Mouse (Mus musculus) myocyte (in vitro differentiated cells): Measurements from ENCODE around the gene Armh3. TPM values are rescaled to one million over a fixed set of nuclear protein-coding genes. Genes with fewer than 3 reads are reported as not detected.

Experiments used
- H3K27me3 ChIP-seq: one replicate; pipeline ENCODE4 v1.6.1; 2011; ENCODE audit not compliant: control insufficient read depth, insufficient read depth, insufficient read length
- H3K36me3 ChIP-seq: one replicate; pipeline ENCODE4 v1.6.1; 2011; ENCODE audit not compliant: control insufficient read depth, insufficient read depth
- H3K4me2 ChIP-seq: one replicate; pipeline ENCODE4 v1.6.1; 2011; ENCODE audit warnings: low read depth, control low read depth
- H3K4me3 ChIP-seq: one replicate; pipeline ENCODE4 v1.5.1; 2011; ENCODE audit warnings: mild to moderate bottlenecking, control low read depth, moderate library complexity
- H3K79me2 ChIP-seq: one replicate; pipeline ENCODE4 v1.6.1; 2011; ENCODE audit not compliant: control insufficient read depth, insufficient read depth
- H3ac ChIP-seq: one replicate; pipeline ENCODE4 v1.6.1; 2011; ENCODE audit not compliant: control insufficient read depth, insufficient read length
- CEBPB ChIP-seq: IDR thresholded peaks from 2 replicates; pipeline ENCODE4 v1.6.1; 2011; ENCODE audit warnings: mild to moderate bottlenecking, moderate library complexity; ENCODE audit not compliant: poor library complexity, insufficient read depth, severe bottlenecking
- E2F4 ChIP-seq: IDR thresholded peaks from one replicate; pipeline ENCODE4 v1.6.1; 2011; ENCODE audit warnings: mild to moderate bottlenecking, control low read depth, moderate library complexity; ENCODE audit not compliant: insufficient read depth
- MAX ChIP-seq: IDR thresholded peaks from one replicate; pipeline ENCODE4 v1.6.1; 2011; ENCODE audit warnings: low read depth, mild to moderate bottlenecking, control low read depth
- MYOD1 ChIP-seq, 3 experiments: IDR thresholded peaks; one replicate each; pipeline ENCODE4 v1.6.1; 2011; ENCODE audit warnings: control low read depth in 2 of 3, low read depth in 2 of 3, mild to moderate bottlenecking in 2 of 3, moderate library complexity in 1 of 3; ENCODE audit not compliant: insufficient read length in 2 of 3, control insufficient read depth in 1 of 3
- MYOG ChIP-seq, 3 experiments: IDR thresholded peaks; one replicate each; pipeline ENCODE4 v1.6.1; 2011; ENCODE audit warnings: control low read depth in 2 of 3, low read depth in 2 of 3, mild to moderate bottlenecking in 2 of 3; ENCODE audit not compliant: insufficient read length in 2 of 3, control insufficient read depth in 1 of 3, insufficient read depth in 1 of 3
- POLR2A ChIP-seq: IDR thresholded peaks from one replicate; pipeline ENCODE4 v1.6.1; 2011; ENCODE audit warnings: low read depth, mild to moderate bottlenecking, control low read depth, moderate library complexity; ENCODE audit not compliant: insufficient read length
- POLR2AphosphoS2 ChIP-seq: IDR thresholded peaks from one replicate; pipeline ENCODE4 v1.6.1; 2011; ENCODE audit warnings: low read depth, control low read depth; ENCODE audit not compliant: insufficient read length
- REST ChIP-seq: IDR thresholded peaks from one replicate; pipeline ENCODE4 v1.6.1; 2011; ENCODE audit warnings: mild to moderate bottlenecking, control low read depth, moderate library complexity; ENCODE audit not compliant: insufficient read depth, insufficient read length
- SRF ChIP-seq: IDR thresholded peaks from one replicate; pipeline ENCODE4 v1.6.1; 2011; ENCODE audit warnings: low read depth; ENCODE audit not compliant: control insufficient read depth, insufficient read length
- TCF12 ChIP-seq: IDR thresholded peaks from one replicate; pipeline ENCODE4 v1.6.1; 2011; ENCODE audit warnings: mild to moderate bottlenecking, control low read depth; ENCODE audit not compliant: poor library complexity, insufficient read depth, severe bottlenecking
- TCF3 ChIP-seq: IDR thresholded peaks from one replicate; pipeline ENCODE4 v1.6.1; 2011; ENCODE audit warnings: low read depth, control low read depth; ENCODE audit not compliant: insufficient read length
- USF1 ChIP-seq: IDR thresholded peaks from one replicate; pipeline ENCODE4 v1.6.1; 2011; ENCODE audit warnings: low read depth, mild to moderate bottlenecking, control low read depth, moderate library complexity
- polyA plus RNA-seq: library from polyadenylated mRNA; unstranded; fragments of >200 nt; fragmentation: generic; extraction: Trizol; gene quantifications from one replicate; pipeline ENCODE4 v1.2.1, GENCODE M21; 2012; ENCODE audit warnings: missing spikeins

Gene Armh3
- polyA plus RNA-seq, 1 experiment: 9.7 TPM

DNA sequence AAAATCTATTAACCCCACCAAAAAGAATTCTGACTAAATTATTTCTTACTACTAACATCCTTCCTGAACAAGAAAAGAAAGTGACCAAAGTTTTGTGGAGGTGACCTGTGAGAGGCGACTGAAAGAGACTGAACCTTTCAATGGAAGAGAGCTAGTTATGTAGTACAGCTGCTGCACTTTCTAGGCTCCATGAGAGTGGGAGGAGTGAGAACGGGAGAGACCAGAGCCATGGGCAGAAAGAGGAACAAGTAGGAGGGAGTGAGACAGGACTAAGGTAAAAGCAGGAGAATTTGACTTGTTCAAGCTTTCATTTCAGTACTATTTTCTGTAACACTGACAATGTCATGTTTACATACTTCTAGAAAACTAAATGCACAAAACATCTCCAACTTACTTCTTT, 222.8 kb downstream of the Armh3 start:
- Histone ChIP-seq H3K4me2 (no peak overlapping the region), H3ac (no peak overlapping the region), H3K36me3 (peaks cover 61% of the 10 kb centered on the region), H3K4me3 (no peak overlapping the region), H3K79me2 (peaks cover 34% of the 10 kb centered on the region), H3K27me3 (no peaks in the 10 kb centered on the region)
- TF ChIP-seq SRF (no peak), POLR2AphosphoS2 (no peak), CEBPB (no peak), REST (no peak), TCF12 (no peak), E2F4 (no peak), MYOD1 (IDR thresholded peaks at IDR 0.05; ENCODE audit: control insufficient read depth in 1 of 3, insufficient read length in 2 of 3, low read depth in 2 of 3) (no peak)

DNA sequence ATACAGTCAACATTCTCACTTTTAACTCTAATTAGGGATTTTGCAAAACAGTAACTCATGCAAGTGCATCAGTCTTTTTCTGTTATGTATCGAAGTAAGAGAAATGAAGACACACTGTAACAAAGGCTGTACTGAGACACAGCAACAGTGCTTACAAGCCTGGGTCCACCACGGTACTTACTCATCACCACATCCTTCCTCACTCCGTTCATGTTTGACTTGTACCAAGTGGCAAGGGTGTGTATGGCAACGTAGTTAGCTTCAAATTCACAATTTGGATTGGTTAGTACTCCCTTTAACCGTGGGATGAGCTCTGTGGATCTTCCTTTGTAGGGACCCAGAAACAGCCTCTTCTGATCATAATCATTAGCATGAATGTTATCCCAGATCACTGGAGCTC, 226.8 kb downstream of the Armh3 start:
- H3ac ChIP-seq: no peak overlapping the region
- H3K4me2 ChIP-seq: no peak overlapping the region
- H3K27me3 ChIP-seq: no peaks in the 10 kb centered on the region
- TF ChIP-seq POLR2A: no peak
- TF ChIP-seq SRF: no peak
- no peak for TF ChIP-seq CEBPB
- no peak for TF ChIP-seq REST
- no peak for TF ChIP-seq TCF12
- no peak for TF ChIP-seq USF1
- TF ChIP-seq MYOG (IDR thresholded peaks at IDR 0.05; ENCODE audit: control insufficient read depth in 1 of 3, insufficient read depth in 1 of 3, insufficient read length in 2 of 3, low read depth in 2 of 3): no peak
- no peak for TF ChIP-seq MAX
- no peak for TF ChIP-seq MYOD1 (IDR thresholded peaks at IDR 0.05; ENCODE audit: control insufficient read depth in 1 of 3, insufficient read length in 2 of 3, low read depth in 2 of 3)
- no peak for TF ChIP-seq POLR2AphosphoS2
- no peak for TF ChIP-seq TCF3
- TF ChIP-seq E2F4: no peak
- peaks cover 10% of the 10 kb centered on the region for H3K79me2 ChIP-seq
- H3K4me3 ChIP-seq: no peak overlapping the region
- peaks cover 84% of the 10 kb centered on the region for H3K36me3 ChIP-seq

Other genes starting within 250 kb of the Armh3 start
- 97.2 TPM for gene Npm3, start 248.9 kb downstream of the Armh3 start, polyA plus RNA-seq
- 27.1 TPM for gene Mgea5, start 214.7 kb downstream of the Armh3 start, polyA plus RNA-seq
- 0.04 TPM for gene Kcnip2, start 182.4 kb downstream of the Armh3 start, polyA plus RNA-seq
- gene Hps6, start 5.0 kb upstream of the Armh3 start, polyA plus RNA-seq: 12.0 TPM
- gene Pprc1, start 46.4 kb upstream of the Armh3 start, polyA plus RNA-seq: 19.7 TPM
- gene Ldb1, start 46.7 kb upstream of the Armh3 start, polyA plus RNA-seq: 68.7 TPM
- gene Nolc1, start 77.4 kb upstream of the Armh3 start, polyA plus RNA-seq: 30.9 TPM
- gene Elovl3, start 133.4 kb upstream of the Armh3 start, polyA plus RNA-seq: 0.50 TPM
- gene Pitx3, start 149.8 kb upstream of the Armh3 start, polyA plus RNA-seq: 9.3 TPM
- gene Gbf1, start 154.0 kb upstream of the Armh3 start, polyA plus RNA-seq: 61.8 TPM